Mouse (Mus musculus) liver, embryonic 12.5 days (tissue): ENCODE results near the gene Mmp15. TPM values are rescaled to one million over a fixed set of nuclear protein-coding genes. Genes with fewer than 3 reads are reported as not detected.
"Not testable (repeated sequence)": the region's sequence is repeated elsewhere in the genome, so short reads cannot be mapped to it uniquely, and the experiment has no call there.

Source experiments
- ATAC-seq: fragments of 200-750 bp; cut with Nextera tagmentation; 2 replicates; pipeline ENCODE4 v1.8.0; 2017; ENCODE audit warnings: moderate number of reproducible peaks, mild to moderate bottlenecking, moderate library complexity
- H3K27ac ChIP-seq: fragments of 300-500 bp; sonication (generic); 2 replicates; pipeline ENCODE4 v1.5.1; 2016; ENCODE audit warnings: mild to moderate bottlenecking
- H3K27me3 ChIP-seq: fragments of 300-500 bp; sonication (generic); replicated peaks from 2 replicates; pipeline ENCODE4 v1.6.1; 2016; ENCODE audit warnings: mild to moderate bottlenecking, moderate library complexity
- H3K36me3 ChIP-seq: fragments of 300-500 bp; sonication (generic); 2 replicates; pipeline ENCODE4 v1.6.1; 2016; ENCODE audit warnings: mild to moderate bottlenecking, moderate library complexity
- H3K4me1 ChIP-seq: fragments of 300-500 bp; sonication (generic); 2 replicates; pipeline ENCODE4 v1.6.1; 2016
- H3K4me2 ChIP-seq: fragments of 300-500 bp; sonication (generic); 2 replicates; pipeline ENCODE4 v1.6.1; 2016; ENCODE audit warnings: mild to moderate bottlenecking, moderate library complexity
- H3K4me3 ChIP-seq: fragments of 300-500 bp; sonication (generic); 2 replicates; pipeline ENCODE4 v1.5.1; 2016; ENCODE audit warnings: mild to moderate bottlenecking, moderate library complexity
- H3K9ac ChIP-seq: fragments of 300-500 bp; sonication (generic); 2 replicates; pipeline ENCODE4 v1.6.1; 2016; ENCODE audit warnings: mild to moderate bottlenecking, moderate library complexity
- H3K9me3 ChIP-seq: fragments of 300-500 bp; sonication (generic); replicated peaks from 2 replicates; pipeline ENCODE4 v1.6.1; 2016; ENCODE audit warnings: mild to moderate bottlenecking, moderate library complexity
- WGBS: fragments of 180-500 bp; shearing (Covaris S2); methylation state at CpG from one replicate; pipeline ENCODE4 v1.1.7; 2016; ENCODE audit not compliant: insufficient replicate concordance; 5-methylcytosine and 5-hydroxymethylcytosine counted together
- polyA plus RNA-seq: library from polyadenylated mRNA; unstranded; fragments of >200 nt; fragmentation: Nextera tagmentation; extraction: Ambion mirVana; gene quantifications from 2 replicates; pipeline ENCODE4 v1.2.1, GENCODE M21; 2016

Mmp15 gene
- polyA plus RNA-seq, 1 experiment from 2014 or later, result 2.9 TPM

GRCm38 (mm10) chr8:95363849-95364248, 11.8 kb downstream of the Mmp15 start:
- H3K4me2 ChIP-seq, result no peak overlapping the region
- no peak overlapping the region for H3K9ac ChIP-seq
- WGBS, result 85% methylated on average over 2 of the region's 2 CpGs
- no peaks in the 10 kb centered on the region for H3K36me3 ChIP-seq
- ATAC-seq, result no peak
- H3K4me3 ChIP-seq, result no peak overlapping the region
- H3K9me3 ChIP-seq, result no peaks in the 10 kb centered on the region
- H3K4me1 ChIP-seq, result peaks cover 63% of the 10 kb centered on the region
- no peak overlapping the region for H3K27ac ChIP-seq
- no peaks in the 10 kb centered on the region for H3K27me3 ChIP-seq

DNA sequence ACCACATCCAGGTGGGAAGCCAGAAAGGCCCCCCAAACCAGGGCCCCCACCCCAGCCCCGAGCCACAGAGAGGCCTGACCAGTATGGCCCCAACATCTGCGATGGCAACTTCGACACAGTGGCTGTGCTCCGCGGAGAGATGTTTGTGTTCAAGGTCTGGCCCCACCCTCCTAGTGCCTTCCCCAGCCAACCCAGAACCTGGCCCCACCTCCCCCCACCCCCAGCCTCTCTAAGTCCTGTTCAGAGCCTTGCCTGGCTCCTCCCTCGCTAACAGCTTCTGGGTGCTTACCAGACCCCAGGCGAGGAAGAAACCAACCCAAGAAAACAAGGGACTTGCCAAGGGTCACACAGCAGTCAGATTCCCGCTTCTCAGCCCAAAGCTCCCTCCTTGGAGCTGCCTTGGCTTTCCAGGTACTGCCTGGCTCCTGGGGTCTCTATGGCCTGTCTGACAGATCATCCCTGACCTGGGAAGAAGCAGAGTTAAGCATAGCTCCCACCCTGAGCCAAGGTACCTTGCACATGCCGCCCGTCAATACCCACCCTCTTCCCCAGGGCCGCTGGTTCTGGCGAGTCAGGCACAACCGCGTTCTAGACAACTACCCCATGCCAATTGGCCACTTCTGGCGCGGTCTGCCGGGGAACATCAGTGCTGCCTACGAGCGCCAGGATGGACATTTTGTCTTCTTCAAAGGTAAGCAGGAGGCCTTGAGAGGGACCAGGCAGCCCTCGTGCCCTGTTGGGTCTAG, 17.7 kb downstream of the Mmp15 start:
- no peaks in the 10 kb centered on the region for H3K36me3 ChIP-seq
- H3K27me3 ChIP-seq, result peaks cover 10% of the 10 kb centered on the region; the same call in 1 of the 2 replicates
- peak overlapping the region; percentile 56 for H3K4me2 ChIP-seq
- 45% methylated on average over 20 of the region's 20 CpGs for WGBS
- ATAC-seq, result peak; percentile 38
- peak overlapping the region; percentile 27 for H3K4me3 ChIP-seq
- no peak overlapping the region for H3K27ac ChIP-seq
- no peaks in the 10 kb centered on the region for H3K9me3 ChIP-seq
- 0 out of 2 replicates have a peak overlapping the region, but pooled peaks have one; percentile 7 for H3K9ac ChIP-seq
- H3K4me1 ChIP-seq, result peaks cover 46% of the 10 kb centered on the region

- Histone ChIP-seq H3K36me3 (no peaks in the 10 kb centered on the region), H3K27ac (no peak overlapping the region), H3K27me3 (peaks cover 17% of the 10 kb centered on the region), H3K9ac (no peak overlapping the region), H3K4me1 (peaks cover 24% of the 10 kb centered on the region), H3K9me3 (no peaks in the 10 kb centered on the region), H3K4me3 (no peak overlapping the region), H3K4me2 (no peak overlapping the region)
- WGBS, result 58% methylated on average over 12 of the region's 12 CpGs
- ATAC-seq, result no peak
Measured at GRCm38 (mm10) chr8:95373389-95374002, 21.4 kb downstream of the Mmp15 start.

DNA sequence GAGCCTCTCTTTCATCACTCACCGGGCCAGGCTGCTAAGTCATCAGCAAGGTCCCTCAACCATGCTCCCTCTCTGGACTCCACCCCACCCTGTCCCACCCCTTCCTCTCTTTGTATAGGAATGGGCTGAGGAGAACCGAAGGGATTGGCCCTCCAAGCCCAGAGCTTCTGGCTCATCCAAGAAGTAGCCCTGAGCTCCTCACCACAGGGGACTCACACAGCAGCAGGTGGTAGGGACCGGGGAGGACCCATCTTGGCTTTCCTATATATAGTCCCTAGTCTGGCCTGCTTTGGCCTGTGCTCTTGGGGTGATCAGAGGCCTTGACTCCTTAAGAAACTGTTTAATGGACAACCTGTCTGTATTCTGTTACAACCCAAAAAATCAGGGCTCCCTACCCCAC, 22.4 kb downstream of the Mmp15 start:
- ATAC-seq, result no peak
- Histone ChIP-seq H3K27me3 (peaks cover 17% of the 10 kb centered on the region), H3K4me2 (no peak overlapping the region), H3K9me3 (no peaks in the 10 kb centered on the region), H3K36me3 (no peaks in the 10 kb centered on the region), H3K27ac (no peak overlapping the region), H3K4me1 (peaks cover 17% of the 10 kb centered on the region), H3K4me3 (no peak overlapping the region), H3K9ac (no peak overlapping the region)
- WGBS, result 59% methylated on average over 3 of the region's 3 CpGs

DNA sequence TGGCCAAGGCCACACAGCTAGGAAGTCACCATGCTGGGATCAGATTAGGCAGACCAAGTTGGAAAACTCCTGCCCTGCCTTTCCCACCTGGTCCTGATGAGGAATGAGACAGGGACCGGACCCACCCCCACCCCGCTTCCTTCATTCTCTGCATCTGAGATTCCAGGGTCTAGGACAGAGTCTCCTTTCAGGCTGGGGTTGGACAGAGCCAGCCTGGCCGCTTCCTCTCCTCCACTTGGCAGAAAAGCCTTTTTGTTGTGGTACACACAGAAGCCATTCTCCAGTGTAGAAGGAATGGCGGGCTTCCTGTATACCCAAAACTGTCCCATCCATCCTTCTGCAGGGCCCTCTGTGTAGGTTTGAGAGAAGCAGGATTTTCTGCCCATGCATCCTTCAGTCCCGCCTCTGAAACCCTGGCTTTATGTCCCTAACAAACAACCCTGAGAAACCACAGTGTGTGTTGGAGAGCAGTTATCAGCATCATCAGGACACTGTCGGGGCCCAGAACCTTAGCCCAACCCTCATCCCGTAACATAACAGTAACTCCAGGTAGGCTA, 23.4 kb downstream of the Mmp15 start:
- Histone ChIP-seq H3K4me2 (no peak overlapping the region), H3K4me3 (no peak overlapping the region)
- 60% methylated on average over 7 of the region's 7 CpGs for WGBS

GRCm38 (mm10) chr8:95376309-95376999, 24.4 kb downstream of the Mmp15 start:
- H3K27me3 ChIP-seq, result peaks cover 17% of the 10 kb centered on the region
- H3K9ac ChIP-seq, result no peak overlapping the region
- peaks cover 10% of the 10 kb centered on the region for H3K4me1 ChIP-seq
- H3K4me2 ChIP-seq, result no peak overlapping the region
- no peak for ATAC-seq
- no peak overlapping the region for H3K27ac ChIP-seq
- no peak overlapping the region for H3K4me3 ChIP-seq
- no peaks in the 10 kb centered on the region for H3K36me3 ChIP-seq
- 74% methylated on average over 12 of the region's 12 CpGs for WGBS
- no peaks in the 10 kb centered on the region for H3K9me3 ChIP-seq

More for the DNA sequence above, 23.4 kb downstream of the Mmp15 start:
- H3K27ac ChIP-seq, result no peak overlapping the region
- H3K9me3 ChIP-seq, result no peaks in the 10 kb centered on the region
- ATAC-seq, result no peak
- H3K27me3 ChIP-seq, result peaks cover 17% of the 10 kb centered on the region
- H3K4me1 ChIP-seq, result peaks cover 10% of the 10 kb centered on the region
- no peak overlapping the region for H3K9ac ChIP-seq
- H3K36me3 ChIP-seq, result no peaks in the 10 kb centered on the region

DNA sequence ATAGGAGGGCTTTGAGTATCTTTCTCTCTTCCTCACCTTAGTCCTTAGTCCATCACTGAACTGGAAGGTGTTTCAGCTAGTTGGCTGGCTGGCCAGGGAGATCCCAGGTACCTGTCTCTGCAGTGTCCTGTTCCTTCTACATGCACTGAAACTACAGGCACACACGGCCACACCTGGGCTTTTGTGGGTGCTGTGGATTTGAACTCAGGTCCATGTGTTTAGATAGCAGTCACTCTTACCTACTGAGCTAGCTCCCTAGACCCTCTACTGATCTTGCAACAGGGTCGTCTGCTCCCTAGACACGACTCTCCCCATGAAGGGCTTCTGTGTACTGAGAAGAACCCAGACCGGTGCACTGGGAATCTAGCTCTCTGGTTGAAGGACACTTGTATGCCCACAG, 25.0 kb downstream of the Mmp15 start:
- no peak overlapping the region for H3K4me2 ChIP-seq
- H3K27me3 ChIP-seq, result peaks cover 12% of the 10 kb centered on the region
- no peak overlapping the region for H3K27ac ChIP-seq
- H3K4me1 ChIP-seq, result peaks cover 10% of the 10 kb centered on the region
- H3K9ac ChIP-seq, result no peak overlapping the region
- no peak overlapping the region for H3K4me3 ChIP-seq
- no peaks in the 10 kb centered on the region for H3K36me3 ChIP-seq
- no peaks in the 10 kb centered on the region for H3K9me3 ChIP-seq
- WGBS, result 66% methylated on average over 4 of the region's 4 CpGs
- ATAC-seq, result no peak

DNA sequence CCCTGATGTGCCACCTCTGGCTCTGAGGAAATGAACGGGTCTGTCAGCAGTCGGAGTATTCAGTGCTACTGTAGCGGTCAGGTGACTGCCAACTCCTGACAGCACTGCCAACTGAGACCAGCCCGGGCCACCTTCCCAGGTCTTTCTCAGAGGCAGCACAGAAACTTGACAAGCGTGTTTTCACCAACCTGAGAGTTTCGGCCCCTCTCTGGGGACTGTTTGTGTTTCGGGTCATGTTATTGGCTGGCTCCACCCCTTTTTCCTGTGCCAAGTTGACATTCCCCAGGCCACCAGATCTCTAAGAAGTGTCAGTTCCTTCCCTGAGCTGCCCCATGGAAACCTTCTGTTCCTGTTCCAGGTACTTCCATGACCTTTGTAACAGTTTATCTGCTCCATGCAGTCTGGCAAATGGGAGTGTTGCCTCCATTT, 25.8 kb downstream of the Mmp15 start:
- no peak for ATAC-seq
- no peak overlapping the region for H3K4me3 ChIP-seq
- peaks cover 7% of the 10 kb centered on the region for H3K27me3 ChIP-seq
- H3K27ac ChIP-seq, result no peak overlapping the region
- no peak overlapping the region for H3K4me2 ChIP-seq
- H3K9me3 ChIP-seq, result no peaks in the 10 kb centered on the region
- no peaks in the 10 kb centered on the region for H3K36me3 ChIP-seq
- H3K4me1 ChIP-seq, result peaks cover 10% of the 10 kb centered on the region
- WGBS, result 35% methylated on average over 7 of the region's 7 CpGs
- H3K9ac ChIP-seq, result no peak overlapping the region

DNA sequence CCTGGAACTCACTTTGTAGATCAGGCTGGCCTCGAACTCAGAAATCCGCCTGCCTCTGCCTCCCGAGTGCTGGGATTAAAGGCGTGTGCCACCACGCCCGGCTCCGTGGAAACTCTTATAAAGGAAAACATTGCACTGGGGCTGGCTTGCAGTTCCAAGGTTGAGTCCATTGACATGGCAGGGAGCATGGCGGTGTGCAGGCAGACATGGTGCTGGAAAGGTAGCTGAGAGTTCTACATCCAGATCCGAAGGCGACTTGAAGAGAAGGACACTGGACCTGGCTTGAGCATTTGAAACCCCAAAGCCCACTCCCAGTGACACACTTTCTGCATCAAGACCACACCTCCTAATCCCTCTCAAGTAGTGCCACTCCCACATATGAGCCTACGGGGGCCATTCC, 26.9 kb downstream of the Mmp15 start:
- H3K27ac ChIP-seq, H3K4me3 ChIP-seq, H3K4me2 ChIP-seq, H3K27me3 ChIP-seq, H3K9ac ChIP-seq, ATAC-seq, H3K9me3 ChIP-seq, H3K36me3 ChIP-seq: not testable (repeated sequence)
- WGBS, result 79% methylated on average over 11 of the region's 11 CpGs
- H3K4me1 ChIP-seq, result peaks cover 10% of the 10 kb centered on the region

DNA sequence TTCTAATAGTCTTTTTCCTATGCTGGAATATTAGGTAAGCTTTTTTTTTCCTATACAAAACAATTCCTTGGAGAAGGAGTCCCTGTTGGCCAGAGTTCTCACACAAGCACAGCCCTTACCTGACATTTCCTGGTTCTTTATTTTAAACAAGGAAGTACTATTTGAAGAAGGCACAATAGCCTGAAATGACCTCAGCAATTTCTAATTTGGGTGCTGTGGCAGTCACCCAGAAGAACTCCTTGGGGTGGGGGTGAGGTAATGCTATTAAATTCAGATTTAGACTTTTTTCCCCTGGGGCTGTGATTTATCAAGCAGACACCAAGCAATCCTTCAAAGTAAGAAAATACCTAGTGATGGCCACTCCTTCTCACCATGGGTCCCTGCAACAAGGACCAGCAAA, 28.9 kb downstream of the Mmp15 start:
- ATAC-seq, result no peak
- H3K36me3 ChIP-seq, result no peaks in the 10 kb centered on the region
- no peak overlapping the region for H3K27ac ChIP-seq
- no peak overlapping the region for H3K9ac ChIP-seq
- H3K27me3 ChIP-seq, result peaks cover 7% of the 10 kb centered on the region
- no peaks in the 10 kb centered on the region for H3K9me3 ChIP-seq
- peaks cover 10% of the 10 kb centered on the region for H3K4me1 ChIP-seq
- no peak overlapping the region for H3K4me3 ChIP-seq
- no peak overlapping the region for H3K4me2 ChIP-seq

DNA sequence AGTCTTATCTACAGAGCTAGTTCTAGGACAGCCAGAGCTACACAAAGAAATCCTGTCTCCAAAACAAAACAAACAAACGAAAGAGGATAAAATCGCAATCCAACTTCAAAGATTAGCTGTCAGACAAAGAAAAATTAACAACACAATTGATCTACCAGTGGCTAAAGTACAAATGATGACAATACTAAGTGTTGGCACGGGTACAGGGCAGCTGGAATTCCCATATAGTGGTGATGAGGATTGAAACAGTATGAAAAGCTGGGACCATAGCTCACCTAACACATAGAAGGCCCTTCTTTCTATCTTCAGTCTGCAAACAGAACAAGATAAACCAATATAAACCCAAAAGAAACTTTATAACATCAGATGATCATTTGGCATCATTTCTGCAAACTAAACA, 29.5 kb downstream of the Mmp15 start:
- no peak overlapping the region for H3K9ac ChIP-seq
- no peak overlapping the region for H3K4me3 ChIP-seq
- H3K9me3 ChIP-seq, result no peaks in the 10 kb centered on the region
- peaks cover under 1% of the 10 kb centered on the region for H3K27me3 ChIP-seq
- no peak overlapping the region for H3K4me2 ChIP-seq
- H3K4me1 ChIP-seq, result peaks cover 10% of the 10 kb centered on the region
- H3K36me3 ChIP-seq, result no peaks in the 10 kb centered on the region
- 70% methylated on average over 3 of the region's 3 CpGs for WGBS
- no peak for ATAC-seq
- H3K27ac ChIP-seq, result no peak overlapping the region

GRCm38 (mm10) chr8:95384501-95384900, 32.4 kb downstream of the Mmp15 start:
- no peak overlapping the region for H3K27ac ChIP-seq
- no peaks in the 10 kb centered on the region for H3K27me3 ChIP-seq
- no peaks in the 10 kb centered on the region for H3K36me3 ChIP-seq
- WGBS, result 73% methylated on average over 3 of the region's 3 CpGs
- no peak overlapping the region for H3K4me3 ChIP-seq
- H3K4me1 ChIP-seq, result no peaks in the 10 kb centered on the region
- no peak for ATAC-seq
- no peak overlapping the region for H3K9ac ChIP-seq
- H3K9me3 ChIP-seq, result no peaks in the 10 kb centered on the region
- no peak overlapping the region for H3K4me2 ChIP-seq
